In the genomic region with DNA sequence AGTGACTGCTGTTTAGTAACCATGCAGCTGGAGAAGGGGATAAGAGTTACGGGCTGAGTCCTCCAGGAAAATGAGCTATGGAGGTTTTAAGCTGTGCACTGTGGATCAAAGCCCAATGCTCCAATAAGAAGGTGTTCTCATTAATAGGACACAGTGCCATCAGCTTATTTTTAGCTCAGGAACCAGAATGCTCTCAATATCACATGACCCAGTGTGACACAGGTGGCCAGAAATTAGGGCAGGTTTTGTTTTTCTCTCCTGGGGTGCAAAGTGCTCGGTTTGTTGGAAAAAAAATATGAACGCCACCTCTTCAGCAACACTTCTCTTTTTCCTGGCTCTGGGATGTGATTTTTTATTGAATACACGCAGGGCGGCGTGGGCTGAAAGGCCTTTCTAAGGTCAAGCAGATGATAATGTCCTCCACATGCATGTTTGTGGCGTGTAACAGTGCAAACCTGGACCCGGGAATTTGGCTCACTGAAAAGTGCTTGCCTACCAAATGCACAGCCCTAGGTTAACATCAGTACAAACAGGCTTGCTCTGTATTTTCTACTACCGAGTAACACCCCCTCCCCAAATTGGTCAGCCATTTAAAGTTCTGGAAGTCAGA, we compare ENCODE assay signal across 24 mouse cellular contexts.
DNase-seq lines count a peak whose midpoint lies in the region; ATAC-seq and TF ChIP-seq lines count a peak whose summit lies in the region.
"Had no signal": no experiment of that assay in that cellular context is flagged by ENCODE, and none has a peak within 500 bp of the region (broad histone marks: within the 10 kb centered on the region; RNA-seq: fewer than 3 reads in every experiment).

No protein-coding gene starts in this region.

- no peaks in the 10 kb centered on the region for H3K27me3 ChIP-seq in liver, postnatal 0 days (ENCODE audit: insufficient read depth, low read length)
- H3K27me3 ChIP-seq in liver, embryonic 11.5 days (replicated peaks; ENCODE audit: control insufficient read depth, insufficient read depth, low read length), result no peaks in the 10 kb centered on the region; the same call in 1 of the 2 replicates
- H3K27me3 ChIP-seq in forebrain, embryonic 12.5 days, result 0 out of 2 replicates have a peak, but pooled peaks cover 2% of the 10 kb centered on the region
- H3K27me3 ChIP-seq: limb, embryonic 15.5 days; midbrain, embryonic 13.5 days; neural tube, embryonic 13.5 days; stomach, embryonic 15.5 days had no signal

- DNase-seq in gastrocnemius, adult 18-20 months (ENCODE audit: low spot score), result peak; percentile 47
- DNase-seq in gastrocnemius, postnatal 10 days, result no peak
- no peak for DNase-seq in liver, postnatal 0 days
- DNase-seq in liver, embryonic 11.5 days (ENCODE audit: low spot score), result no peak
- DNase-seq in cerebellum, adult 9-11 months, result peak; percentile 82
- no peak for DNase-seq in spleen, adult 18-20 months
- DNase-seq in right cerebral cortex, postnatal 10 days (ENCODE audit: low spot score in 2 of 2), result no peak
- DNase-seq: adrenal gland, postnatal 10 days; forebrain, postnatal 0 days; gastrocnemius, postnatal 36 days; heart, postnatal 14 days; kidney, adult 18-20 months; kidney, postnatal 4 days; lung, postnatal 4 days had no signal

- 74% methylated on average over 9 of the region's 9 CpGs for WGBS in liver, postnatal 0 days (ENCODE audit: insufficient replicate concordance)
- 82% methylated on average over 9 of the region's 9 CpGs for WGBS in liver, embryonic 11.5 days
- 93% methylated on average over 9 of the region's 9 CpGs for WGBS in forebrain, embryonic 12.5 days

- peak; percentile 89 for ATAC-seq in liver, postnatal 0 days
- no peak for ATAC-seq in liver, embryonic 11.5 days (replicated peaks; ENCODE audit: low FRiP score)
- no peak for ATAC-seq in forebrain, embryonic 12.5 days (ENCODE audit: low FRiP score)
- ATAC-seq: forebrain, postnatal 0 days; hindbrain, embryonic 16.5 days; midbrain, embryonic 13.5 days had no signal

- no peaks in the 10 kb centered on the region for H3K9me3 ChIP-seq in liver, postnatal 0 days (ENCODE audit: low read length)
- no peaks in the 10 kb centered on the region for H3K9me3 ChIP-seq in liver, embryonic 11.5 days (ENCODE audit: control insufficient read depth, low read length)
- no peaks in the 10 kb centered on the region for H3K9me3 ChIP-seq in forebrain, embryonic 12.5 days
- H3K9me3 ChIP-seq: G1E; limb, embryonic 10.5 days; limb, embryonic 15.5 days; megakaryocyte, embryonic 14.5 days; midbrain, embryonic 13.5 days; neural tube, embryonic 13.5 days; stomach, embryonic 15.5 days had no signal

- no peak overlapping the region for H3K4me3 ChIP-seq in liver, postnatal 0 days (ENCODE audit: low read depth, low read length)
- no peak overlapping the region for H3K4me3 ChIP-seq in liver, embryonic 11.5 days (ENCODE audit: low read depth, low read length)
- H3K4me3 ChIP-seq in forebrain, embryonic 12.5 days (replicated peaks), result no peak overlapping the region
- H3K4me3 ChIP-seq: erythroblast, embryonic 14.5 days; limb, embryonic 10.5 days; limb, embryonic 15.5 days; megakaryocyte, embryonic 14.5 days; midbrain, embryonic 13.5 days; neural tube, embryonic 13.5 days; stomach, embryonic 15.5 days had no signal

- H3K9ac ChIP-seq in liver, postnatal 0 days (replicated peaks), result no peak overlapping the region
- no peak overlapping the region for H3K9ac ChIP-seq in liver, embryonic 11.5 days (ENCODE audit: low read depth, low read length)
- H3K9ac ChIP-seq in forebrain, embryonic 12.5 days, result no peak overlapping the region
- H3K9ac ChIP-seq: forebrain, postnatal 0 days; limb, embryonic 15.5 days; midbrain, embryonic 13.5 days; neural tube, embryonic 13.5 days; stomach, embryonic 15.5 days had no signal

- no peaks in the 10 kb centered on the region for H3K36me3 ChIP-seq in liver, postnatal 0 days (replicated peaks; ENCODE audit: insufficient read depth, low read length)
- no peaks in the 10 kb centered on the region for H3K36me3 ChIP-seq in liver, embryonic 11.5 days (ENCODE audit: control insufficient read depth, insufficient read depth, low read length)
- H3K36me3 ChIP-seq in forebrain, embryonic 12.5 days (replicated peaks), result no peaks in the 10 kb centered on the region
- H3K36me3 ChIP-seq: G1E; limb, embryonic 10.5 days; limb, embryonic 15.5 days; midbrain, embryonic 13.5 days; neural tube, embryonic 13.5 days; stomach, embryonic 15.5 days had no signal

- peak; percentile 54 for TF ChIP-seq EP300 in liver, postnatal 0 days (IDR thresholded peaks at IDR 0.05; ENCODE audit: low read depth)

- H3K4me2 ChIP-seq in liver, postnatal 0 days (ENCODE audit: low read depth, low read length), result no peak overlapping the region
- no peak overlapping the region for H3K4me2 ChIP-seq in liver, embryonic 11.5 days
- no peak overlapping the region for H3K4me2 ChIP-seq in forebrain, embryonic 12.5 days
- H3K4me2 ChIP-seq: limb, embryonic 15.5 days; midbrain, embryonic 13.5 days; neural tube, embryonic 13.5 days; stomach, embryonic 15.5 days had no signal

- H3K27ac ChIP-seq in liver, postnatal 0 days (ENCODE audit: low read depth), result peak overlapping the region; percentile 77
- no peak overlapping the region for H3K27ac ChIP-seq in liver, embryonic 11.5 days (ENCODE audit: low read depth, low read length)
- no peak overlapping the region for H3K27ac ChIP-seq in forebrain, embryonic 12.5 days
- H3K27ac ChIP-seq: limb, embryonic 10.5 days; limb, embryonic 15.5 days; midbrain, embryonic 13.5 days; neural tube, embryonic 13.5 days; stomach, embryonic 15.5 days had no signal

- H3K4me1 ChIP-seq in liver, postnatal 0 days (ENCODE audit: insufficient read depth), result no peaks in the 10 kb centered on the region; the same call in 1 of the 2 replicates
- H3K4me1 ChIP-seq in liver, embryonic 11.5 days (replicated peaks; ENCODE audit: control insufficient read depth, insufficient read depth, low read length), result no peaks in the 10 kb centered on the region
- H3K4me1 ChIP-seq in forebrain, embryonic 12.5 days, result no peaks in the 10 kb centered on the region
- H3K4me1 ChIP-seq: limb, embryonic 10.5 days; limb, embryonic 15.5 days; midbrain, embryonic 13.5 days; neural tube, embryonic 13.5 days; stomach, embryonic 15.5 days had no signal

- no peak for TF ChIP-seq CTCF in liver, postnatal 0 days (IDR thresholded peaks at IDR 0.05; ENCODE audit: low read depth)

Comparison
In these comparisons a context has a peak if more than half of its experiments do, and no peak if none do; other contexts are left out.
1. DNase-seq: peak in gastrocnemius, adult 18-20 months (single experiment) and cerebellum, adult 9-11 months (single experiment); none in gastrocnemius, postnatal 10 days (single experiment), liver, postnatal 0 days (single experiment), liver, embryonic 11.5 days (single experiment), spleen, adult 18-20 months (0 of 2) and right cerebral cortex, postnatal 10 days (0 of 2).